Mouse (Mus musculus): ENCODE data around the gene Cubn. TPM values are rescaled to one million over a fixed set of nuclear protein-coding genes. Genes with fewer than 3 reads are reported as not detected.

The Cubn gene
- polyA plus RNA-seq, 2 experiments = 0.04 to 0.06 TPM

GRCm38 (mm10) chr2:13536747-13537146, 45.1 kb upstream of the Cubn start:
- H3K9ac ChIP-seq (replicated peaks) = no peak overlapping the region
- no peak overlapping the region for H3K4me2 ChIP-seq (ENCODE audit: low read depth)
- no peak for TF ChIP-seq EP300 (IDR thresholded peaks at IDR 0.05; ENCODE audit: low read depth)
- no peak for TF ChIP-seq CTCF (IDR thresholded peaks at IDR 0.05; ENCODE audit: low read depth)
- H3K4me1 ChIP-seq (replicated peaks; ENCODE audit: control insufficient read depth in 2 of 2, insufficient read depth in 2 of 2, low read length in 1 of 2) = peaks cover 2 to 26% of the 10 kb centered on the region in 2 experiments; a peak in 3 of 4 replicates
- no peak overlapping the region for H3K27ac ChIP-seq
- no peaks in the 10 kb centered on the region for H3K27me3 ChIP-seq (ENCODE audit: control insufficient read depth, insufficient read depth, low read length)
- no peaks in the 10 kb centered on the region for H3K36me3 ChIP-seq (replicated peaks; ENCODE audit: control insufficient read depth, insufficient read depth, low read depth)
- H3K4me3 ChIP-seq (ENCODE audit: insufficient read depth in 1 of 2, low read depth in 2 of 2, low read length in 2 of 2) = no peak overlapping the region
- H3K9me3 ChIP-seq (ENCODE audit: control insufficient read depth, low read length) = no peaks in the 10 kb centered on the region
- DNase-seq (ENCODE audit: low read depth in 3 of 3, low spot score in 3 of 3) (no peak), ATAC-seq (ENCODE audit: insufficient read depth) (no peak)

GRCm38 (mm10) chr2:13530639-13531038, 39.0 kb upstream of the Cubn start:
- Histone ChIP-seq H3K4me3 (ENCODE audit: insufficient read depth in 1 of 2, low read depth in 2 of 2, low read length in 2 of 2) (no peak overlapping the region), H3K9ac (replicated peaks) (no peak overlapping the region), H3K9me3 (ENCODE audit: control insufficient read depth, low read length) (no peaks in the 10 kb centered on the region), H3K36me3 (replicated peaks; ENCODE audit: control insufficient read depth, insufficient read depth, low read depth) (no peaks in the 10 kb centered on the region), H3K27me3 (ENCODE audit: control insufficient read depth, insufficient read depth, low read length) (no peaks in the 10 kb centered on the region), H3K4me2 (ENCODE audit: low read depth) (no peak overlapping the region), H3K4me1 (replicated peaks; ENCODE audit: control insufficient read depth in 2 of 2, insufficient read depth in 2 of 2, low read length in 1 of 2) (peaks cover 11 to 26% of the 10 kb centered on the region in 2 experiments), H3K27ac (no peak overlapping the region)
- 67% methylated on average over 6 of the region's 6 CpGs for WGBS (ENCODE audit: insufficient replicate concordance)
- no peak for TF ChIP-seq EP300 (IDR thresholded peaks at IDR 0.05; ENCODE audit: low read depth)
- TF ChIP-seq CTCF (IDR thresholded peaks at IDR 0.05; ENCODE audit: low read depth) = no peak
- no peak for ATAC-seq (ENCODE audit: insufficient read depth)
- no peak for DNase-seq (ENCODE audit: low read depth in 3 of 3, low spot score in 3 of 3)

GRCm38 (mm10) chr2:13529253-13529933, 37.8 kb upstream of the Cubn start:
- ATAC-seq (ENCODE audit: insufficient read depth) = peak; percentile 73
- no peaks in the 10 kb centered on the region for H3K27me3 ChIP-seq (ENCODE audit: control insufficient read depth, insufficient read depth, low read length)

GRCm38 (mm10) chr2:13527531-13527930, 35.9 kb upstream of the Cubn start:
- H3K9me3 ChIP-seq (ENCODE audit: control insufficient read depth, low read length) = no peaks in the 10 kb centered on the region
- no peaks in the 10 kb centered on the region for H3K27me3 ChIP-seq (ENCODE audit: control insufficient read depth, insufficient read depth, low read length)
- no peak overlapping the region for H3K27ac ChIP-seq
- DNase-seq (ENCODE audit: low read depth in 3 of 3, low spot score in 3 of 3) = no peak
- no peak for TF ChIP-seq CTCF (IDR thresholded peaks at IDR 0.05; ENCODE audit: low read depth)
- no peak for TF ChIP-seq EP300 (IDR thresholded peaks at IDR 0.05; ENCODE audit: low read depth)
- H3K36me3 ChIP-seq (replicated peaks; ENCODE audit: control insufficient read depth, insufficient read depth, low read depth) = no peaks in the 10 kb centered on the region
- peaks cover 24 to 37% of the 10 kb centered on the region in 2 experiments for H3K4me1 ChIP-seq (replicated peaks; ENCODE audit: control insufficient read depth in 2 of 2, insufficient read depth in 2 of 2, low read length in 1 of 2)
- H3K9ac ChIP-seq (replicated peaks) = no peak overlapping the region
- ATAC-seq (ENCODE audit: insufficient read depth) = no peak
- 48% methylated on average over 4 of the region's 4 CpGs for WGBS (ENCODE audit: insufficient replicate concordance)
- H3K4me3 ChIP-seq (ENCODE audit: insufficient read depth in 1 of 2, low read depth in 2 of 2, low read length in 2 of 2) = no peak overlapping the region
- H3K4me2 ChIP-seq (ENCODE audit: low read depth) = no peak overlapping the region

More at GRCm38 (mm10) chr2:13529253-13529933, 37.8 kb upstream of the Cubn start:
- DNase-seq (ENCODE audit: low read depth in 3 of 3, low spot score in 3 of 3) = no peak
- WGBS (ENCODE audit: insufficient replicate concordance) = 29% methylated on average over 3 of the region's 3 CpGs
- TF ChIP-seq CTCF (IDR thresholded peaks at IDR 0.05; ENCODE audit: low read depth) (no peak), EP300 (IDR thresholded peaks at IDR 0.05; ENCODE audit: low read depth) (peak; percentile 39)
- H3K4me2 ChIP-seq (ENCODE audit: low read depth) = no peak overlapping the region
- peaks cover 11 to 25% of the 10 kb centered on the region in 2 experiments for H3K4me1 ChIP-seq (replicated peaks; ENCODE audit: control insufficient read depth in 2 of 2, insufficient read depth in 2 of 2, low read length in 1 of 2)
- no peaks in the 10 kb centered on the region for H3K9me3 ChIP-seq (ENCODE audit: control insufficient read depth, low read length)
- no peak overlapping the region for H3K27ac ChIP-seq
- no peak overlapping the region for H3K4me3 ChIP-seq (ENCODE audit: insufficient read depth in 1 of 2, low read depth in 2 of 2, low read length in 2 of 2)
- no peaks in the 10 kb centered on the region for H3K36me3 ChIP-seq (replicated peaks; ENCODE audit: control insufficient read depth, insufficient read depth, low read depth)
- H3K9ac ChIP-seq (replicated peaks) = no peak overlapping the region; the same call in 1 of the 2 replicates

- no peaks in the 10 kb centered on the region for H3K27me3 ChIP-seq (ENCODE audit: control insufficient read depth, insufficient read depth, low read length)
- ATAC-seq (ENCODE audit: insufficient read depth) (no peak), DNase-seq (ENCODE audit: low read depth in 3 of 3, low spot score in 3 of 3) (no peak)
- H3K36me3 ChIP-seq (replicated peaks; ENCODE audit: control insufficient read depth, insufficient read depth, low read depth) = no peaks in the 10 kb centered on the region
- H3K27ac ChIP-seq = no peak overlapping the region
- H3K9ac ChIP-seq (replicated peaks) = no peak overlapping the region
- no peak overlapping the region for H3K4me2 ChIP-seq (ENCODE audit: low read depth)
- TF ChIP-seq EP300 (IDR thresholded peaks at IDR 0.05; ENCODE audit: low read depth) (no peak), CTCF (IDR thresholded peaks at IDR 0.05; ENCODE audit: low read depth) (no peak)
- H3K9me3 ChIP-seq (ENCODE audit: control insufficient read depth, low read length) = no peaks in the 10 kb centered on the region
- no peak overlapping the region for H3K4me3 ChIP-seq (ENCODE audit: insufficient read depth in 1 of 2, low read depth in 2 of 2, low read length in 2 of 2)
- peaks cover 24 to 40% of the 10 kb centered on the region in 2 experiments for H3K4me1 ChIP-seq (replicated peaks; ENCODE audit: control insufficient read depth in 2 of 2, insufficient read depth in 2 of 2, low read length in 1 of 2)
- WGBS (ENCODE audit: insufficient replicate concordance) = 52% methylated on average over 2 of the region's 2 CpGs
Observed at GRCm38 (mm10) chr2:13527125-13527524, 35.5 kb upstream of the Cubn start.
